ENCODE assay signal across 30 mouse cellular contexts in genomic region chr4:53155471-53155870, GRCm38 (mm10). TPM values are rescaled to one million over a fixed set of nuclear protein-coding genes. Genes with fewer than 3 reads are reported as not detected.
DNase-seq lines count a peak whose midpoint lies in the region; ATAC-seq and TF ChIP-seq lines count a peak whose summit lies in the region.
"Had no signal": no experiment of that assay in that cellular context is flagged by ENCODE, and none has a peak within 500 bp of the region (broad histone marks: within the 10 kb centered on the region; RNA-seq: fewer than 3 reads in every experiment).

No protein-coding gene starts in this region.

- H3K9ac ChIP-seq in hindbrain, embryonic 14.5 days: no peak overlapping the region
- no peak overlapping the region for H3K9ac ChIP-seq in hindbrain, postnatal 0 days (replicated peaks; ENCODE audit: low read length)
- H3K9ac ChIP-seq in lung, postnatal 0 days (replicated peaks; ENCODE audit: low read depth): no peak overlapping the region
- H3K9ac ChIP-seq: embryonic facial prominence, embryonic 12.5 days; forebrain, embryonic 15.5 days; liver, embryonic 15.5 days; midbrain, embryonic 15.5 days; neural tube, embryonic 12.5 days had no signal

- no peak overlapping the region for H3K4me3 ChIP-seq in hindbrain, embryonic 14.5 days (replicated peaks; ENCODE audit: low read length)
- no peak overlapping the region for H3K4me3 ChIP-seq in hindbrain, postnatal 0 days (ENCODE audit: low read length)
- no peak overlapping the region for H3K4me3 ChIP-seq in lung, postnatal 0 days (ENCODE audit: low read depth, low read length)
- peak overlapping the region; percentile 40 for H3K4me3 ChIP-seq in bone marrow macrophage, adult 2 months (ENCODE audit: insufficient read depth, low read length)
- H3K4me3 ChIP-seq: embryonic facial prominence, embryonic 12.5 days; forebrain, embryonic 10.5 days; forebrain, embryonic 15.5 days; liver, embryonic 15.5 days; midbrain, embryonic 10.5 days; midbrain, embryonic 15.5 days; myocyte; neural tube, embryonic 12.5 days had no signal

- TF ChIP-seq CTCF in hindbrain, postnatal 0 days (IDR thresholded peaks at IDR 0.05; ENCODE audit: low read depth): no peak
- TF ChIP-seq CTCF in lung, postnatal 0 days (IDR thresholded peaks at IDR 0.05): no peak
- no peak for TF ChIP-seq CTCF in bone marrow macrophage, adult 2 months (IDR thresholded peaks at IDR 0.05; ENCODE audit: low read depth, low read length)

- no peak for ATAC-seq in hindbrain, embryonic 14.5 days (ENCODE audit: low FRiP score)
- ATAC-seq in hindbrain, postnatal 0 days: no peak
- no peak for ATAC-seq in lung, postnatal 0 days
- ATAC-seq: forebrain, embryonic 15.5 days; intestine, embryonic 16.5 days; midbrain, embryonic 15.5 days had no signal

- no peak for TF ChIP-seq POLR2A in bone marrow macrophage, adult 2 months (IDR thresholded peaks at IDR 0.05; ENCODE audit: borderline replicate concordance, low read depth, low read length)

- 0 out of 2 replicates have a peak overlapping the region, but pooled peaks have one; percentile 8 for H3K4me2 ChIP-seq in hindbrain, embryonic 14.5 days (replicated peaks)
- H3K4me2 ChIP-seq in hindbrain, postnatal 0 days (ENCODE audit: low read depth, low read length): no peak overlapping the region
- H3K4me2 ChIP-seq in lung, postnatal 0 days (replicated peaks; ENCODE audit: low read depth, low read length): no peak overlapping the region
- H3K4me2 ChIP-seq: embryonic facial prominence, embryonic 12.5 days; forebrain, embryonic 15.5 days; heart, embryonic 11.5 days; liver, embryonic 15.5 days; midbrain, embryonic 15.5 days; neural tube, embryonic 12.5 days had no signal

- peak; percentile 58 for TF ChIP-seq EP300 in lung, postnatal 0 days (IDR thresholded peaks at IDR 0.05)

- peaks cover 4% of the 10 kb centered on the region for H3K4me1 ChIP-seq in hindbrain, embryonic 14.5 days (replicated peaks; ENCODE audit: control insufficient read depth, insufficient read depth, low read length)
- H3K4me1 ChIP-seq in hindbrain, postnatal 0 days (ENCODE audit: insufficient read depth, low read length): peaks cover 11% of the 10 kb centered on the region
- peaks cover 9% of the 10 kb centered on the region for H3K4me1 ChIP-seq in lung, postnatal 0 days (ENCODE audit: insufficient read depth, low read depth, low read length)
- H3K4me1 ChIP-seq in bone marrow macrophage, adult 2 months (ENCODE audit: control insufficient read depth, insufficient read depth, low read length): peaks cover 33% of the 10 kb centered on the region

- WGBS in hindbrain, embryonic 14.5 days: 80% methylated on average over 11 of the region's 11 CpGs
- 77% methylated on average over 11 of the region's 11 CpGs for WGBS in hindbrain, postnatal 0 days
- 50% methylated on average over 11 of the region's 11 CpGs for WGBS in lung, postnatal 0 days

- no peak overlapping the region for H3K27ac ChIP-seq in hindbrain, embryonic 14.5 days
- H3K27ac ChIP-seq in hindbrain, postnatal 0 days: no peak overlapping the region
- H3K27ac ChIP-seq in lung, postnatal 0 days (ENCODE audit: low read length): no peak overlapping the region
- H3K27ac ChIP-seq in bone marrow macrophage, adult 2 months (ENCODE audit: insufficient read depth, low read depth, low read length): peak overlapping the region; percentile 44
- H3K27ac ChIP-seq: embryonic facial prominence, embryonic 12.5 days; forebrain, embryonic 10.5 days; forebrain, embryonic 15.5 days; kidney, postnatal 0 days; liver, embryonic 15.5 days; midbrain, embryonic 10.5 days; midbrain, embryonic 15.5 days; neural tube, embryonic 12.5 days had no signal

- no peak for DNase-seq in hindbrain, embryonic 14.5 days (ENCODE audit: low spot score)
- DNase-seq in hindbrain, postnatal 0 days (ENCODE audit: low spot score): no peak
- peak; percentile 31 for DNase-seq in lung, postnatal 0 days (ENCODE audit: low spot score)
- DNase-seq in lung, postnatal 14 days: no peak
- peak; percentile 21 for DNase-seq in skeletal muscle tissue, adult 2 months (ENCODE audit: low read depth, low spot score)
- no peak for DNase-seq in ovary, postnatal 10 days (ENCODE audit: low spot score)
- DNase-seq: adrenal gland, adult 2 months; adrenal gland, postnatal 36 days; cerebellum, adult 9-11 months; embryo, embryonic 11 days; kidney, adult 8-10 months; kidney, postnatal 4 days; layer of hippocampus, postnatal 36 days; left cerebral cortex, postnatal 4 days; retina, postnatal 1 day; right cerebral cortex, postnatal 14 days; thymus, adult 2 months; thymus, postnatal 36 days had no signal

- no peaks in the 10 kb centered on the region for H3K27me3 ChIP-seq in hindbrain, embryonic 14.5 days (ENCODE audit: control insufficient read depth, insufficient read depth, low read length)
- H3K27me3 ChIP-seq in hindbrain, postnatal 0 days (ENCODE audit: insufficient read depth, low read length): no peaks in the 10 kb centered on the region
- no peaks in the 10 kb centered on the region for H3K27me3 ChIP-seq in lung, postnatal 0 days (replicated peaks; ENCODE audit: insufficient read depth, low read length)
- H3K27me3 ChIP-seq: embryonic facial prominence, embryonic 12.5 days; forebrain, embryonic 15.5 days; midbrain, embryonic 15.5 days; neural tube, embryonic 12.5 days had no signal

- H3K9me3 ChIP-seq in hindbrain, embryonic 14.5 days (ENCODE audit: control insufficient read depth, low read length): no peaks in the 10 kb centered on the region
- H3K9me3 ChIP-seq in hindbrain, postnatal 0 days (ENCODE audit: low read length): no peaks in the 10 kb centered on the region
- no peaks in the 10 kb centered on the region for H3K9me3 ChIP-seq in lung, postnatal 0 days (ENCODE audit: low read length)
- H3K9me3 ChIP-seq: embryonic facial prominence, embryonic 12.5 days; forebrain, embryonic 10.5 days; forebrain, embryonic 15.5 days; liver, embryonic 15.5 days; midbrain, embryonic 10.5 days; midbrain, embryonic 15.5 days; neural tube, embryonic 12.5 days had no signal

- H3K36me3 ChIP-seq in hindbrain, embryonic 14.5 days (replicated peaks; ENCODE audit: control insufficient read depth, insufficient read depth): no peaks in the 10 kb centered on the region
- no peaks in the 10 kb centered on the region for H3K36me3 ChIP-seq in hindbrain, postnatal 0 days (ENCODE audit: insufficient read depth, low read length)
- no peaks in the 10 kb centered on the region for H3K36me3 ChIP-seq in lung, postnatal 0 days (ENCODE audit: insufficient read depth, low read length)
- H3K36me3 ChIP-seq: embryonic facial prominence, embryonic 12.5 days; forebrain, embryonic 10.5 days; forebrain, embryonic 15.5 days; liver, embryonic 15.5 days; midbrain, embryonic 10.5 days; midbrain, embryonic 15.5 days; neural tube, embryonic 12.5 days had no signal

RNA-seq across cellular contexts. Expression of gene Abca1, which starts 4.2 kb away (rescaled TPM):
- 17.3 and 18.8 TPM in 2 replicates for polyA plus RNA-seq in hindbrain, embryonic 14.5 days (2014; fragmentation: Nextera tagmentation; extraction: Ambion mirVana)
- total RNA-seq in hindbrain, postnatal 0 days (2014; rRNA removed): 43.5 and 49.5 TPM in 2 replicates
- 8.8 TPM in 2 replicates for polyA plus RNA-seq in hindbrain, postnatal 0 days (2015; fragmentation: Nextera tagmentation; extraction: Ambion mirVana)
- polyA plus RNA-seq in lung, postnatal 0 days (2015; fragmentation: Nextera tagmentation; extraction: Ambion mirVana): 3.7 and 4.6 TPM in 2 replicates
- 55.9 and 64.3 TPM in 2 replicates for polyA plus RNA-seq in bone marrow macrophage, adult 2 months (2012; ENCODE audit: insufficient read depth, insufficient read length, missing spikeins)

Comparison
In these comparisons a context has a peak if more than half of its experiments do, and no peak if none do; other contexts are left out.
1. DNase-seq: peak in lung, postnatal 0 days (single experiment) and skeletal muscle tissue, adult 2 months (single experiment); none in hindbrain, embryonic 14.5 days (single experiment), hindbrain, postnatal 0 days (single experiment), lung, postnatal 14 days (single experiment) and ovary, postnatal 10 days (single experiment).